Mouse (Mus musculus) liver, embryonic 14.5 days (tissue): Measurements from ENCODE around the gene Dusp28.

ENCODE experiments used
- CTCF ChIP-seq: IDR thresholded peaks from 2 replicates; pipeline ENCODE4 v1.5.1; 2016; ENCODE audit warnings: antibody characterized with exemption, low read depth, control low read depth
- EP300 ChIP-seq: IDR thresholded peaks from 2 replicates; pipeline ENCODE4 v1.6.1; 2016; ENCODE audit warnings: antibody characterized with exemption, low read depth

DNA sequence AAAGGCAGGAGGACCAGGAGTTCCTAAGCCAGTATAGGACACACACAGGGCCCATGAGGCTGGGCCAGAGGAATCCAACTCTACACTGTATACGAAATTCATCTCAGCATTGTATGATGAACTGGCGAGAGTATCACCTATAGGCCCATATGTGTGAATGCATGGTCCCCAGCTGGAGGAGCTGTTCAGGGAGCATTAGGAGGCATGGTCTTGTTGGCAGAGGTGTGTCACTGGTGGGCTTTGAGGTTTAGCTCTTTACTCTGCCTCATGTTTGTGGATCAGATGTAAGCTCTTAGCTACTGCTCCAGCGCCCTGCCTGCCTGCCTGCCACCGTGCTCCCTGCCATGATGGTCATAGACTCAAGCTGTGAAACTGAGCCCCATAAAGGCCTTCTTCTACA lies 43.5 kb upstream of the Dusp28 start:
- TF ChIP-seq CTCF: no peak
- no peak for TF ChIP-seq EP300
